Mouse (Mus musculus): ENCODE measurements around the gene Ttc7. TPM values are rescaled to one million over a fixed set of nuclear protein-coding genes. Genes with fewer than 3 reads are reported as not detected.

Ttc7 gene
- polyA plus RNA-seq (2012; rRNA removed) = 11.2 and 12.0 TPM in 2 replicates

- DNase-seq (ENCODE audit: extremely low spot score in 1 of 2, low spot score in 1 of 2) = peak; percentile 87 to 95
Measured at GRCm38 (mm10) chr17:87282706-87283053, at the start of gene Ttc7. TSS of gene Ttc7 (plus strand) at chr17:87282886.

- no peak for DNase-seq (ENCODE audit: extremely low spot score in 1 of 2, low spot score in 1 of 2)
Measured at GRCm38 (mm10) chr17:87235019-87235418, 47.7 kb upstream of the Ttc7 start.

GRCm38 (mm10) chr17:87236725-87237650 lies 45.7 kb upstream of the Ttc7 start:
- DNase-seq (ENCODE audit: extremely low spot score in 1 of 2, low spot score in 1 of 2) = peak in 1 of 2 experiments; percentile 53

GRCm38 (mm10) chr17:87237826-87238225 lies 44.9 kb upstream of the Ttc7 start:
- DNase-seq (ENCODE audit: extremely low spot score in 1 of 2, low spot score in 1 of 2) = no peak

GRCm38 (mm10) chr17:87246103-87246502 lies 36.6 kb upstream of the Ttc7 start:
- DNase-seq (ENCODE audit: extremely low spot score in 1 of 2, low spot score in 1 of 2) = no peak

- DNase-seq (ENCODE audit: extremely low spot score in 1 of 2, low spot score in 1 of 2) = no peak
Measured at GRCm38 (mm10) chr17:87254384-87254783, 28.3 kb upstream of the Ttc7 start.

- DNase-seq (ENCODE audit: extremely low spot score in 1 of 2, low spot score in 1 of 2) = no peak
Measured at GRCm38 (mm10) chr17:87255672-87256071, 27.0 kb upstream of the Ttc7 start.

GRCm38 (mm10) chr17:87263401-87263800 lies 19.3 kb upstream of the Ttc7 start:
- no peak for DNase-seq (ENCODE audit: extremely low spot score in 1 of 2, low spot score in 1 of 2)

GRCm38 (mm10) chr17:87264054-87264830 lies 18.4 kb upstream of the Ttc7 start:
- DNase-seq (ENCODE audit: extremely low spot score in 1 of 2, low spot score in 1 of 2) = no peak

GRCm38 (mm10) chr17:87264927-87265791 lies 17.5 kb upstream of the Ttc7 start:
- no peak for DNase-seq (ENCODE audit: extremely low spot score in 1 of 2, low spot score in 1 of 2)

- peak; percentile 80 to 92 for DNase-seq (ENCODE audit: extremely low spot score in 1 of 2, low spot score in 1 of 2)
Measured at GRCm38 (mm10) chr17:87265792-87266186, 16.9 kb upstream of the Ttc7 start, which contains the start of gene Mcfd2. TSS of gene Mcfd2 (minus strand) at chr17:87265935.

- no peak for DNase-seq (ENCODE audit: extremely low spot score in 1 of 2, low spot score in 1 of 2)
Measured at GRCm38 (mm10) chr17:87269454-87269853, 13.2 kb upstream of the Ttc7 start.

- no peak for DNase-seq (ENCODE audit: extremely low spot score in 1 of 2, low spot score in 1 of 2)
Measured at GRCm38 (mm10) chr17:87275363-87276341, 7.0 kb upstream of the Ttc7 start.

GRCm38 (mm10) chr17:87282007-87282705 lies 530 bp upstream of the Ttc7 start:
- DNase-seq (ENCODE audit: extremely low spot score in 1 of 2, low spot score in 1 of 2) = peak; percentile 62 to 72

- peak in 1 of 2 experiments; percentile 48 for DNase-seq (ENCODE audit: extremely low spot score in 1 of 2, low spot score in 1 of 2)
Measured at GRCm38 (mm10) chr17:87283055-87283754, 519 bp downstream of the Ttc7 start.

- no peak for DNase-seq (ENCODE audit: extremely low spot score in 1 of 2, low spot score in 1 of 2)
Measured at GRCm38 (mm10) chr17:87283755-87284481, 1.2 kb downstream of the Ttc7 start.

- DNase-seq (ENCODE audit: extremely low spot score in 1 of 2, low spot score in 1 of 2) = no peak
Measured at GRCm38 (mm10) chr17:87284482-87285040, 1.9 kb downstream of the Ttc7 start.

Measured in frontal cortex, adult 2 months (tissue).